Mouse (Mus musculus): ENCODE data around the gene Pi16.

DNA sequence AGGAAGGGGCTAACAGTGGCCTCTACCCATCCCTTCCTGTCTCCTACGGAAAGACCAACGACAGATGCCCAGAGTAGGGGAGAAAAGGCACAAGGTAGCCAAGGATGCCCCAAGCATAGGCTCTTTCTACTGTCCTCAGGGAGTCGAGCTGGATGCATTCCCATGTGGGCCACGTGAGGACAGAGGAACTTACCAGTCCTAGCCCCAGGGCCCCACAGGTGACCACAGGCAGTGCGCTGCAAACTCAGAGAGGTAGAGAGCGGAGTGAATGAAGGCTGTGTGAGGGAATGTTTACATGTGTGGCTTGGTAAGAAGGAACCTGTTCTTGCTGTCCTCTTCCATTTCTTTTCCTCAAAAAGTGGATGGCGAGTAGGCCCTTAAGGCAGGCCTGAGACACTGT, 11.6 kb upstream of the Pi16 start:
- TF ChIP-seq POLR2A (IDR thresholded peaks at IDR 0.05; ENCODE audit: control insufficient read depth, low read depth, low read length) (no peak), CTCF (IDR thresholded peaks at IDR 0.05; ENCODE audit: control insufficient read depth, insufficient read depth, insufficient replicate concordance, low read depth, low read length) (no peak)
